Mouse (Mus musculus) intestine, postnatal 0 days (tissue): ENCODE results near the gene Gm26620. TPM values are rescaled to one million over a fixed set of nuclear protein-coding genes. Genes with fewer than 3 reads are reported as not detected.

Experiments
- ATAC-seq: fragments of 200-750 bp; cut with Nextera tagmentation; 2 replicates; pipeline ENCODE4 v1.8.0; 2017; ENCODE audit warnings: mild to moderate bottlenecking, moderate TSS enrichment, moderate library complexity
- H3K27ac ChIP-seq: fragments of 300-500 bp; sonication (generic); 2 replicates; pipeline ENCODE4 v1.5.1; 2014; ENCODE audit warnings: mild to moderate bottlenecking, low read depth, low read length, moderate library complexity
- H3K27me3 ChIP-seq: fragments of 300-500 bp; sonication (generic); replicated peaks from 2 replicates; pipeline ENCODE4 v1.6.1; 2014; ENCODE audit warnings: low read length, mixed read lengths; ENCODE audit not compliant: control insufficient read depth, insufficient read depth
- H3K36me3 ChIP-seq: fragments of 300-500 bp; sonication (generic); 2 replicates; pipeline ENCODE4 v1.6.1; 2014; ENCODE audit warnings: mild to moderate bottlenecking, moderate library complexity; ENCODE audit not compliant: control insufficient read depth, insufficient read depth
- H3K4me1 ChIP-seq: fragments of 300-500 bp; sonication (generic); replicated peaks from 2 replicates; pipeline ENCODE4 v1.6.1; 2014; ENCODE audit warnings: antibody characterized with exemption, low read length, mixed read lengths; ENCODE audit not compliant: control insufficient read depth, insufficient read depth
- H3K4me2 ChIP-seq: fragments of 300-500 bp; sonication (generic); replicated peaks from 2 replicates; pipeline ENCODE4 v1.6.1; 2014; ENCODE audit warnings: low read depth, mild to moderate bottlenecking, moderate library complexity
- H3K4me3 ChIP-seq: fragments of 300-500 bp; sonication (generic); 2 replicates; pipeline ENCODE4 v1.5.1; 2014; ENCODE audit warnings: low read depth, low read length
- H3K9ac ChIP-seq: fragments of 300-500 bp; sonication (generic); 2 replicates; pipeline ENCODE4 v1.6.1; 2014; ENCODE audit warnings: mild to moderate bottlenecking, low read depth, low read length
- H3K9me3 ChIP-seq: fragments of 300-500 bp; sonication (generic); 2 replicates; pipeline ENCODE4 v1.6.1; 2016; ENCODE audit warnings: mixed run types; ENCODE audit not compliant: control insufficient read depth
- CTCF ChIP-seq: sonication (generic); IDR thresholded peaks from 2 replicates; pipeline ENCODE4 v1.5.1; 2016; ENCODE audit warnings: low read depth, mild to moderate bottlenecking, control low read depth, antibody characterized with exemption, moderate library complexity
- WGBS: fragments of 180-500 bp; shearing (Covaris S2); extraction: QIAGEN DNeasy Blood & Tissue Kit; methylation state at CpG from one replicate; pipeline ENCODE4 v1.1.7; 2014; 5-methylcytosine and 5-hydroxymethylcytosine counted together
- polyA plus RNA-seq: library from polyadenylated mRNA; unstranded; fragments of >200 nt; fragmentation: Nextera tagmentation; extraction: Ambion mirVana; gene quantifications from 2 replicates; pipeline ENCODE4 v1.2.1, GENCODE M21; 2015

The Gm26620 gene
- polyA plus RNA-seq, 1 experiment from 2014 or later = 9.5 TPM

- ATAC-seq = peak; percentile 31; the same call in 1 of the 2 replicates
- Histone ChIP-seq H3K9me3 (no peaks in the 10 kb centered on the region), H3K27ac (no peak overlapping the region), H3K9ac (no peak overlapping the region), H3K36me3 (no peaks in the 10 kb centered on the region), H3K27me3 (no peaks in the 10 kb centered on the region), H3K4me1 (no peaks in the 10 kb centered on the region), H3K4me2 (peak overlapping the region; percentile 59), H3K4me3 (peak overlapping the region; percentile 17; the same call in 1 of the 2 replicates)
- peak; percentile 68 for TF ChIP-seq CTCF
- WGBS = 35% methylated on average over 10 of the region's 10 CpGs
These were observed 16.1 kb downstream of the Gm26620 start for GRCm38 (mm10) chr1:170900799-170901467.

- no peak overlapping the region for H3K9ac ChIP-seq
- H3K27me3 ChIP-seq = peaks cover 2% of the 10 kb centered on the region
- peak; percentile 88 for TF ChIP-seq CTCF
- no peak overlapping the region for H3K27ac ChIP-seq
- H3K4me3 ChIP-seq = peak overlapping the region; percentile 17; the same call in 1 of the 2 replicates
- peak overlapping the region; percentile 59 for H3K4me2 ChIP-seq
- H3K4me1 ChIP-seq = no peaks in the 10 kb centered on the region
- no peaks in the 10 kb centered on the region for H3K36me3 ChIP-seq
- peak; percentile 51; the same call in 1 of the 2 replicates for ATAC-seq
- WGBS = 36% methylated on average over 10 of the region's 10 CpGs
- no peaks in the 10 kb centered on the region for H3K9me3 ChIP-seq
These were observed 16.8 kb downstream of the Gm26620 start for GRCm38 (mm10) chr1:170901536-170902238.

GRCm38 (mm10) chr1:170903485-170903884, 18.6 kb downstream of the Gm26620 start:
- no peak overlapping the region for H3K4me3 ChIP-seq
- H3K4me2 ChIP-seq = no peak overlapping the region
- H3K27me3 ChIP-seq = peaks cover 20% of the 10 kb centered on the region
- TF ChIP-seq CTCF = no peak
- no peaks in the 10 kb centered on the region; the same call in 1 of the 2 replicates for H3K4me1 ChIP-seq
- WGBS = 40% methylated on average over 5 of the region's 5 CpGs
- no peak overlapping the region for H3K9ac ChIP-seq
- H3K9me3 ChIP-seq = no peaks in the 10 kb centered on the region
- no peaks in the 10 kb centered on the region for H3K36me3 ChIP-seq
- no peak for ATAC-seq
- H3K27ac ChIP-seq = no peak overlapping the region

GRCm38 (mm10) chr1:170907111-170907455, 22.2 kb downstream of the Gm26620 start:
- H3K27ac ChIP-seq = no peak overlapping the region
- no peaks in the 10 kb centered on the region; the same call in 1 of the 2 replicates for H3K4me1 ChIP-seq
- WGBS = 42% methylated on average over 11 of the region's 11 CpGs
- peak overlapping the region; percentile 71 for H3K4me2 ChIP-seq
- no peak for ATAC-seq
- peaks cover 35% of the 10 kb centered on the region for H3K27me3 ChIP-seq
- no peak overlapping the region for H3K4me3 ChIP-seq
- no peak for TF ChIP-seq CTCF
- H3K9ac ChIP-seq = no peak overlapping the region
- H3K9me3 ChIP-seq = no peaks in the 10 kb centered on the region
- H3K36me3 ChIP-seq = no peaks in the 10 kb centered on the region

- ATAC-seq = peak; percentile 38
- Histone ChIP-seq H3K9me3 (no peaks in the 10 kb centered on the region), H3K4me2 (peak overlapping the region; percentile 71), H3K4me1 (no peaks in the 10 kb centered on the region; the same call in 1 of the 2 replicates), H3K36me3 (no peaks in the 10 kb centered on the region), H3K4me3 (peak overlapping the region; percentile 35), H3K27me3 (peaks cover 35% of the 10 kb centered on the region), H3K27ac (no peak overlapping the region), H3K9ac (no peak overlapping the region)
- WGBS = 4% methylated on average over 71 of the region's 71 CpGs
- peak; percentile 17; the same call in 1 of the 2 replicates for TF ChIP-seq CTCF
These were observed 22.8 kb downstream of the Gm26620 start for GRCm38 (mm10) chr1:170907456-170908191.

GRCm38 (mm10) chr1:170908341-170908740, 23.5 kb downstream of the Gm26620 start:
- no peak overlapping the region for H3K9ac ChIP-seq
- H3K27me3 ChIP-seq = peaks cover 35% of the 10 kb centered on the region
- H3K4me2 ChIP-seq = peak overlapping the region; percentile 71
- 7% methylated on average over 21 of the region's 21 CpGs for WGBS
- no peak for ATAC-seq
- H3K9me3 ChIP-seq = no peaks in the 10 kb centered on the region
- no peaks in the 10 kb centered on the region for H3K36me3 ChIP-seq
- H3K4me1 ChIP-seq = no peaks in the 10 kb centered on the region; the same call in 1 of the 2 replicates
- TF ChIP-seq CTCF = no peak
- H3K4me3 ChIP-seq = peak overlapping the region; percentile 35
- H3K27ac ChIP-seq = no peak overlapping the region
